Mouse (Mus musculus): Measurements from ENCODE around the gene Arhgef16.

Gene Arhgef16

GRCm38 (mm10) chr4:154229569-154229968 lies 71.9 kb downstream of the Arhgef16 start:
- no peak for DNase-seq (ENCODE audit: low read depth, low spot score)
